Mouse (Mus musculus) bone marrow, adult 2 months (tissue): ENCODE measurements around the gene Usp17lc. TPM values are rescaled to one million over a fixed set of nuclear protein-coding genes. Genes with fewer than 3 reads are reported as not detected.
"Not testable (repeated sequence)": the region's sequence is repeated elsewhere in the genome, so short reads cannot be mapped to it uniquely, and the experiment has no call there.

Experiments used
- H3K27ac ChIP-seq: fragments of 200-500 bp; 2 replicates; pipeline ENCODE4 v1.5.1; 2012; ENCODE audit warnings: low read depth, mild to moderate bottlenecking, control low read depth, inconsistent platforms, low read length; ENCODE audit not compliant: control insufficient read depth, poor library complexity, insufficient read depth
- H3K4me1 ChIP-seq: fragments of 200-500 bp; 2 replicates; pipeline ENCODE4 v1.6.1; 2011; ENCODE audit warnings: low read length; ENCODE audit not compliant: control insufficient read depth, insufficient read depth
- H3K4me3 ChIP-seq: fragments of 200-500 bp; replicated peaks from 2 replicates; pipeline ENCODE3; 2011; ENCODE audit warnings: mild to moderate bottlenecking, low read depth, low read length, control low read depth; ENCODE audit not compliant: control insufficient read depth
- CTCF ChIP-seq: fragments of 200-500 bp; IDR thresholded peaks from 2 replicates; pipeline ENCODE4 v1.5.1; 2011; ENCODE audit warnings: low read length, control low read depth; ENCODE audit not compliant: control insufficient read depth, insufficient read depth
- POLR2A ChIP-seq: fragments of 200-500 bp; IDR thresholded peaks from 2 replicates; pipeline ENCODE4 v1.6.1; 2011; ENCODE audit warnings: low read depth, mild to moderate bottlenecking, control low read depth, low read length, borderline replicate concordance; ENCODE audit not compliant: control insufficient read depth
- WGBS: fragments of 180-500 bp; shearing (Covaris S2); methylation state at CpG from one replicate; pipeline ENCODE4 v1.1.7; 2018; 5-methylcytosine and 5-hydroxymethylcytosine counted together
- polyA plus RNA-seq: library from polyadenylated mRNA; stranded (reverse); fragments of >200 nt; gene quantifications from 2 replicates; pipeline ENCODE4 v1.2.4, GENCODE M21; 2011; ENCODE audit warnings: low replicate concordance; ENCODE audit not compliant: missing spikeins, insufficient read depth, insufficient read length

Gene Usp17lc
- polyA plus RNA-seq = not detected in 2 replicates

DNA sequence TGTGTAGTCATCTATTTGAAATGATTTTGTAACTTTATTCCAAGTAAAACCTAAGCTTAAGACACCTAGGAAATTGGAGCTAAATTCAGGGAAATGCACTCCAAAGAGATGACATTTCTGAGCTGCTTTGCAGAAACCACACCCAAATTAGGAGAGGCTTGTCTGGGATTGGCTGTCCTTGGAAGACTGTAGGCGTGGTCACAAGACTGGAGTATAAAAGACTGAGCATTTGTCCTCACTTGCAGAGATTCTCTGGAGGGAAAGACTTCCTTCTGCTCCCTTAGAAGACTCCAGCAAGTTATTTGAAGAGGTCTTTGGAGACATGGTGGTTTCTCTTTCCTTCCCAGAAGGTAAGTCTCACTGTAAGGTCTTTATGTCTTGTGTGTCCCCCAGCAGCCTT, at the start of gene Usp17lc:
Gene Usp17lc (plus strand): TSS at position 301 of the 400 bp plus-strand sequence.
- 60% methylated on average over 1 of the region's 1 CpGs for WGBS

DNA sequence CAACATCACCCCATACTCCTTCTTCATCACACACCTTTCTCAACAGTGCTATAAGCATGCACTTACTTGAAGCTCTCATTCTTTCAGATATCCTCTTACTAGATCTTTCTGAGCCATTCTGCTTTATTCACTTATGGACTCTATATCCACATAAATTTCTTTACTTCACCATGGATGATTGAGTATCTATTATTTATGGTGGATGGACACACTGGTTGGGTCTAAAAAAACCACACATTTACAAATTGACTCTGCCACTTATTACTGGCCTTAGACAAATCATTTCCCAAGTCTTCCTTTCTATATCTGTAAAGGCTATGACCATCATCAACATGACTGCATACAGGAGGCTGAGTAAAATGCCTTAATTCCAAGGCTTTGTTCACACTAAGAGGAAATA, 28.8 kb upstream of the Usp17lc start, which contains the start of gene Olfr603:
Gene Olfr603 (minus strand): TSS at position 101 of the 400 bp plus-strand sequence.
- no peak for TF ChIP-seq POLR2A
- TF ChIP-seq CTCF = no peak
- no peak within 1 kb of the TSS for H3K4me3 ChIP-seq

More for the DNA sequence above, at the start of gene Usp17lc:
- H3K4me1 ChIP-seq, H3K27ac ChIP-seq, H3K4me3 ChIP-seq: not testable (repeated sequence)

DNA sequence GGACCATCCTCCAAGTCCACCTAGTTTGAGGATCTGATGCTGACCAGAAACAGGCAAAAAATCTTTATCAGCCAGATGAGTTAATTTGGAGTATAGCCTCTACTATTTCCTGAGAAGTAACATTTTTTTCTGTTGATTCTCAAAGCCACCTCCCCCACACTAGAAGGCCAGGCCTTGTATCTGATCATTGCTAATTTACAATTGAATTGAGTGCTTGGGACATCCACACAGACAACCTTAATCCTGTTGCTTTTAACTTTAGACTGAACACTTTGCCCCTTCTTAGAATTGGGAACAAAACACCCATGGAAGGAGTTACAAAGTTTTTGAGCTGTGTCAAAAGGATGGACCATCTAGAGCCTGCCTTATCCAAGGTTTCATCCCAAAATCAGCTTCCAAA, 17.1 kb upstream of the Usp17lc start:
- H3K27ac ChIP-seq = no peak overlapping the region
- no peaks in the 10 kb centered on the region for H3K4me1 ChIP-seq
- no peak overlapping the region for H3K4me3 ChIP-seq
- no peak for TF ChIP-seq CTCF
- no peak for TF ChIP-seq POLR2A

More for the DNA sequence above, 28.8 kb upstream of the Usp17lc start, which contains the start of gene Olfr603:
- Histone ChIP-seq H3K4me1 (no peaks in the 10 kb centered on the region), H3K27ac (no peak within 1 kb of the TSS)

DNA sequence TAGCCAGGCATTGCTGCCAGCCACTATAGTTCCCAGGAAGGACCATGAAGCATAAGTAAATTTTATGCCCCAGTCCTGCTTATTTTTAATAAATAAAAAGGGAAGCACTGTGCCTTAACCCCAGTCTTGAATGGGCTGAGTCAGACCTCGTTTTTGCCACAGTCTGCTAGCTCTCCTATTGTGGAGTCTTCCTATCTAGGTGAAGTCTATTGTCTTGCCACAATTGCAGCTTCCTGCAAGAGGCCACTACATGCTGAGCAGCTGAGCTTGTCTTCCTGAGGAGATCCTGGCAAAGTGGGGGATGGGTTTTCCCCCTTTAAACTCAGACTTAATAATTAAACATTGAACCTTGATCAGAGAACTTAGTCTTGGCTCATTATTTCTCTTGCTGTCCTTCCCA, 15.9 kb upstream of the Usp17lc start:
- WGBS = 13% methylated on average over 1 of the region's 1 CpGs
- Histone ChIP-seq H3K27ac (no peak overlapping the region), H3K4me3 (no peak overlapping the region), H3K4me1 (no peaks in the 10 kb centered on the region)
- TF ChIP-seq POLR2A = no peak
- no peak for TF ChIP-seq CTCF

DNA sequence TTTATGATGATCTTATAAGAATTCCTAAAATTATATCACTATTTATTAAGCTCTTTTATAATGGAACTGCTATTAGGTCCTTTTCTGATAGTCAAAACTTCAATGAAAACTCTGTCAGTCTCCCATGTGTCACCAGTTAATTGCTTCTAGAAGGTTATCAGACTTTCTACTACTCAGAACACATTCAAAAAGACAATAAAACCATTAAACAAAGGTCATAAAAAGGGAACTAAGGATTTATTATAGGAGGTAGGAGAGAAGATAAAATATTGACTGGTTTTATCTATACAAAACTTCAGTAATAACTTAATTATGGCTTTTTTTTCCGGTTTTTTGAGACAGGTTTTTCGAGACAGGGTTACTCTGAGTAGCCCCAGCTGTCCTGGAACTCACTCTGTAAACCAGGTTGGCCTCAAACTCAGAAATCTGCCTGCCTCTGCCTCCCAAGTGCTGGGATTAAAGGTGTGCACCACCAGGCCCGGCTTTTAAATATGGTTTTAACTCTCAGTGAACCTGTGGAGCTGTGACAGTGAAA, 8.3 kb upstream of the Usp17lc start:
- WGBS = 56% methylated on average over 3 of the region's 3 CpGs
- not testable (repeated sequence) for H3K4me3 ChIP-seq, H3K27ac ChIP-seq, H3K4me1 ChIP-seq

DNA sequence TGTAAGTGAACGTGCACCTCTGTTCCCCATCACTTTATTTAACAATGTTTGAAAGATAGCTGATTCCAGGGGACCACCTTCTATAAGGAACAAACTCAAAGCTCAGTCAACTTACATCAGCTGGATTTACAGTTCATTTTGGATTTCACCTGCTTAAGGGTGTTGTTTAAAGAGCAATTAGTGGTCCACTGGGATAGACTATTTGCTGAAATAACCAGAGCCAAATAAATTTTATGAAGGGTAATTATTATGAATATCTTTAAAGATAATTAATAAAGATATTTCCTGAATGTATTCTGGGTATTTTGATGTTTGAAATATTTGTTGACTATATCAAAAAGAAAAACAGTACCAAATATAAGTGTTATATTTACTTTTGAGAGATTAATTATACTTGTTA, 30.5 kb downstream of the Usp17lc start, which contains the start of gene Olfr605:
Gene Olfr605 (minus strand): TSS at position 101 of the 400 bp plus-strand sequence.
- no peak for TF ChIP-seq POLR2A
- TF ChIP-seq CTCF = no peak
- 81% methylated on average over 1 of the region's 1 CpGs for WGBS

DNA sequence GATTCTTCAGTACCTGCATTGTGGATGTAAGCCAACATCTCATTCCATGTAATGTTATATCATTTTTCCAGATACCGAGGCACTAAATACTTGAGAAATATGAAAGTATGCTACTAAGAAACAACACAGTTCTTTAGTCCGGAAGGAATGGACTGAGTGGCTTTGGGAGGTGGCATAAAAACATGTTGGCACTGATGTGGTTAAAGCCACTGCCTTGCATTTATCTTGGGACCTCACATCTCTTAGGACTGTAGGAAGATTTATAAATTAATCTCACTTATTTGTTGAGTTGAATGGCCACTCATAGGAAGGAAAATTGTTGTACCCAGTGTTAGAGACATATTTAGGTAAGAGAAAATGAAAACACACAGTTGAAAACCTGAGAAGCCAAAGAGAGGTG, 33.9 kb downstream of the Usp17lc start, which contains the start of gene Olfr606:
Gene Olfr606 (plus strand): TSS at position 301 of the 400 bp plus-strand sequence.
- no peaks in the 10 kb centered on the region for H3K4me1 ChIP-seq
- TF ChIP-seq POLR2A = no peak
- TF ChIP-seq CTCF = no peak
- whole genome bisulfite sequencing = 84% methylated on average over 2 of the region's 2 CpGs

More for the DNA sequence above, 30.5 kb downstream of the Usp17lc start, which contains the start of gene Olfr605:
- Histone ChIP-seq H3K27ac (no peak within 1 kb of the TSS), H3K4me3 (no peak within 1 kb of the TSS), H3K4me1 (no peaks in the 10 kb centered on the region)

DNA sequence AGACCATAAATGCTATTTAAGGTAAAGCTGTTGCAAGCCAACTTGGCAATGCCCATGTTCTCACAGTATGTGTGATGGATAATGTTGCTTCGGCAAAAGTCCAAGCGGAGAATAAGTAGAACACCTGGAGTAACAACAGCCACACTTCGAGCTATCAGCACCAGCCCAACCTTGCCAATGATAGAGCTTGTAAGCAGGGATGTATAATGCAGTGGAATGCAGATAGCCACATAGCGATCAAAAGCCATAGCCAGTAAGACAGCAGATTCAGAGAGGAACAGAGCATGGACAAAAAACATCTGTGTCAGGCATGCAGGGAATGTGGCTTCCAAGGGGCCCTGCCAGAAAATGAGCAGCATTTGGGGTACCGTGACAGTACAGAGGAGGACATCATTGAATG, 45.7 kb downstream of the Usp17lc start:
- H3K27ac ChIP-seq = no peak overlapping the region
- 81% methylated on average over 5 of the region's 5 CpGs for WGBS
- no peak overlapping the region for H3K4me3 ChIP-seq
- no peak for TF ChIP-seq POLR2A
- TF ChIP-seq CTCF = no peak
- no peaks in the 10 kb centered on the region for H3K4me1 ChIP-seq

More for the DNA sequence above, 33.9 kb downstream of the Usp17lc start, which contains the start of gene Olfr606:
- H3K27ac ChIP-seq = no peak within 1 kb of the TSS
- no peak within 1 kb of the TSS for H3K4me3 ChIP-seq

Other genes with a start within 250 kb of the Usp17lc start
- gene Olfr591, start 236.7 kb upstream of the Usp17lc start, polyA plus RNA-seq = not detected in 2 replicates
- gene Olfr592, start 230.3 kb upstream of the Usp17lc start, polyA plus RNA-seq = not detected in 2 replicates
- gene Olfr593, start 203.2 kb upstream of the Usp17lc start, polyA plus RNA-seq = not detected in 2 replicates
- not detected in 2 replicates for gene Olfr594, start 198.1 kb upstream of the Usp17lc start, polyA plus RNA-seq
- gene Usp17ld, start 162.6 kb upstream of the Usp17lc start, polyA plus RNA-seq = not detected in 2 replicates
- not detected in 2 replicates for gene Olfr596, start 109.4 kb upstream of the Usp17lc start, polyA plus RNA-seq
- gene Olfr597, start 98.8 kb upstream of the Usp17lc start, polyA plus RNA-seq = not detected in 2 replicates
- not detected in 2 replicates for gene Olfr598, start 91.5 kb upstream of the Usp17lc start, polyA plus RNA-seq
- not detected in 2 replicates for gene Olfr599, start 79.2 kb upstream of the Usp17lc start, polyA plus RNA-seq
- not detected in 2 replicates for gene Olfr600, start 65.4 kb upstream of the Usp17lc start, polyA plus RNA-seq
- gene Olfr601, start 52.4 kb upstream of the Usp17lc start, polyA plus RNA-seq = not detected in 2 replicates
- gene Olfr603, start 28.9 kb upstream of the Usp17lc start, polyA plus RNA-seq = not detected in 2 replicates
- gene Olfr605, start 30.4 kb downstream of the Usp17lc start, polyA plus RNA-seq = not detected in 2 replicates
- gene Olfr606, start 34.0 kb downstream of the Usp17lc start, polyA plus RNA-seq = not detected in 2 replicates
- 0.70 TPM in 1 of 2 replicates, not detected in the other for gene Olfr607, start 49.1 kb downstream of the Usp17lc start, polyA plus RNA-seq
- gene Olfr608, start 54.8 kb downstream of the Usp17lc start, polyA plus RNA-seq = not detected in 2 replicates
- not detected in 2 replicates for gene Olfr609, start 83.0 kb downstream of the Usp17lc start, polyA plus RNA-seq
- gene Olfr610, start 97.0 kb downstream of the Usp17lc start, polyA plus RNA-seq = not detected in 2 replicates
- not detected in 2 replicates for gene Olfr611, start 105.8 kb downstream of the Usp17lc start, polyA plus RNA-seq
- gene Olfr612, start 127.6 kb downstream of the Usp17lc start, polyA plus RNA-seq = not detected in 2 replicates
- gene Olfr613, start 133.0 kb downstream of the Usp17lc start, polyA plus RNA-seq = not detected in 2 replicates
- not detected in 2 replicates for gene Olfr615, start 141.0 kb downstream of the Usp17lc start, polyA plus RNA-seq
- gene Olfr616, start 154.1 kb downstream of the Usp17lc start, polyA plus RNA-seq = not detected in 2 replicates
- gene Olfr617, start 158.0 kb downstream of the Usp17lc start, polyA plus RNA-seq = not detected in 2 replicates
- not detected in 2 replicates for gene Olfr618, start 175.0 kb downstream of the Usp17lc start, polyA plus RNA-seq
- not detected in 2 replicates for gene Olfr619, start 185.5 kb downstream of the Usp17lc start, polyA plus RNA-seq
- gene Olfr620, start 197.5 kb downstream of the Usp17lc start, polyA plus RNA-seq = 0.68 and 2.1 TPM in 2 replicates
- gene Olfr622, start 227.6 kb downstream of the Usp17lc start, polyA plus RNA-seq = not detected in 2 replicates
- gene Olfr623, start 248.6 kb downstream of the Usp17lc start, polyA plus RNA-seq = not detected in 2 replicates